Mouse (Mus musculus) forebrain, embryonic 16.5 days (tissue): ENCODE measurements around the gene Cx3cl1. TPM values are rescaled to one million over a fixed set of nuclear protein-coding genes. Genes with fewer than 3 reads are reported as not detected.

Source experiments
- ATAC-seq: fragments of 200-750 bp; cut with Nextera tagmentation; 2 replicates; pipeline ENCODE4 v1.8.0; 2017; ENCODE audit warnings: mild to moderate bottlenecking, moderate library complexity
- H3K27ac ChIP-seq: fragments of 300-500 bp; sonication (generic); 2 replicates; pipeline ENCODE4 v1.5.1; 2014; ENCODE audit warnings: low read length, control low read depth
- H3K27me3 ChIP-seq: fragments of 300-500 bp; sonication (generic); replicated peaks from 2 replicates; pipeline ENCODE4 v1.6.1; 2014; ENCODE audit warnings: low read length; ENCODE audit not compliant: control insufficient read depth, insufficient read depth
- H3K36me3 ChIP-seq: fragments of 300-500 bp; sonication (generic); 2 replicates; pipeline ENCODE4 v1.6.1; 2014; ENCODE audit not compliant: control insufficient read depth, insufficient read depth
- H3K4me1 ChIP-seq: fragments of 300-500 bp; sonication (generic); replicated peaks from 2 replicates; pipeline ENCODE4 v1.6.1; 2014; ENCODE audit warnings: low read length; ENCODE audit not compliant: control insufficient read depth, insufficient read depth
- H3K4me2 ChIP-seq: fragments of 300-500 bp; sonication (generic); 2 replicates; pipeline ENCODE4 v1.6.1; 2014; ENCODE audit warnings: mild to moderate bottlenecking, low read length, control low read depth
- H3K4me3 ChIP-seq: fragments of 300-500 bp; sonication (generic); replicated peaks from 2 replicates; pipeline ENCODE4 v1.5.1; 2014; ENCODE audit warnings: mild to moderate bottlenecking, low read length, control low read depth
- H3K9ac ChIP-seq: fragments of 300-500 bp; sonication (generic); replicated peaks from 2 replicates; pipeline ENCODE4 v1.6.1; 2014; ENCODE audit warnings: low read depth, low read length, control low read depth
- H3K9me3 ChIP-seq: fragments of 300-500 bp; sonication (generic); 2 replicates; pipeline ENCODE4 v1.6.1; 2016; ENCODE audit warnings: low read length; ENCODE audit not compliant: control insufficient read depth
- WGBS: fragments of 180-500 bp; shearing (Covaris S2); extraction: QIAGEN DNeasy Blood & Tissue Kit; methylation state at CpG from one replicate; pipeline ENCODE4 v1.1.7; 2014; 5-methylcytosine and 5-hydroxymethylcytosine counted together
- polyA plus RNA-seq: library from polyadenylated mRNA; unstranded; fragments of >200 nt; fragmentation: Nextera tagmentation; extraction: Ambion mirVana; gene quantifications from 2 replicates; pipeline ENCODE4 v1.2.1, GENCODE M21; 2015

Gene Cx3cl1
- polyA plus RNA-seq, 1 experiment from 2014 or later = 23.8 TPM

- WGBS = 96% methylated on average over 16 of the region's 16 CpGs
- H3K4me2 ChIP-seq = no peak overlapping the region
- H3K4me1 ChIP-seq = no peaks in the 10 kb centered on the region
Measured at GRCm38 (mm10) chr8:94779534-94780294, 7.9 kb downstream of the Cx3cl1 start.

GRCm38 (mm10) chr8:94780491-94781154, 8.8 kb downstream of the Cx3cl1 start:
- Histone ChIP-seq H3K27ac (no peak overlapping the region), H3K9me3 (no peaks in the 10 kb centered on the region), H3K9ac (no peak overlapping the region), H3K4me1 (no peaks in the 10 kb centered on the region), H3K4me2 (no peak overlapping the region), H3K4me3 (no peak overlapping the region), H3K27me3 (no peaks in the 10 kb centered on the region), H3K36me3 (no peaks in the 10 kb centered on the region)
- 79% methylated on average over 21 of the region's 21 CpGs for WGBS
- no peak for ATAC-seq

More at GRCm38 (mm10) chr8:94779534-94780294, 7.9 kb downstream of the Cx3cl1 start:
- no peak for ATAC-seq
- no peaks in the 10 kb centered on the region for H3K9me3 ChIP-seq
- no peak overlapping the region for H3K27ac ChIP-seq
- no peak overlapping the region for H3K9ac ChIP-seq
- no peaks in the 10 kb centered on the region for H3K36me3 ChIP-seq
- no peak overlapping the region for H3K4me3 ChIP-seq
- H3K27me3 ChIP-seq = no peaks in the 10 kb centered on the region

- H3K27me3 ChIP-seq = no peaks in the 10 kb centered on the region
Measured at GRCm38 (mm10) chr8:94781155-94781837, 9.5 kb downstream of the Cx3cl1 start.

GRCm38 (mm10) chr8:94781838-94782235, 10.0 kb downstream of the Cx3cl1 start:
- Histone ChIP-seq H3K4me1 (no peaks in the 10 kb centered on the region), H3K4me3 (no peak overlapping the region), H3K27ac (no peak overlapping the region), H3K36me3 (no peaks in the 10 kb centered on the region), H3K27me3 (no peaks in the 10 kb centered on the region), H3K9me3 (no peaks in the 10 kb centered on the region), H3K4me2 (no peak overlapping the region), H3K9ac (no peak overlapping the region)
- no peak for ATAC-seq
- WGBS = 9% methylated on average over 10 of the region's 11 CpGs

More at GRCm38 (mm10) chr8:94781155-94781837, 9.5 kb downstream of the Cx3cl1 start:
- ATAC-seq = no peak
- no peak overlapping the region for H3K27ac ChIP-seq
- H3K9ac ChIP-seq = no peak overlapping the region
- no peak overlapping the region for H3K4me2 ChIP-seq
- no peaks in the 10 kb centered on the region for H3K4me1 ChIP-seq
- H3K36me3 ChIP-seq = no peaks in the 10 kb centered on the region
- H3K4me3 ChIP-seq = no peak overlapping the region
- WGBS = 52% methylated on average over 7 of the region's 7 CpGs
- H3K9me3 ChIP-seq = no peaks in the 10 kb centered on the region

- no peak overlapping the region for H3K4me3 ChIP-seq
- 78% methylated on average over 4 of the region's 4 CpGs for WGBS
- H3K4me1 ChIP-seq = no peaks in the 10 kb centered on the region
- H3K4me2 ChIP-seq = no peak overlapping the region
- H3K36me3 ChIP-seq = no peaks in the 10 kb centered on the region
- ATAC-seq = no peak
- H3K9me3 ChIP-seq = no peaks in the 10 kb centered on the region
- H3K27me3 ChIP-seq = no peaks in the 10 kb centered on the region
- H3K9ac ChIP-seq = no peak overlapping the region
- H3K27ac ChIP-seq = no peak overlapping the region
Measured at GRCm38 (mm10) chr8:94783890-94784289, 12.1 kb downstream of the Cx3cl1 start.

- Histone ChIP-seq H3K27me3 (no peaks in the 10 kb centered on the region), H3K9me3 (no peaks in the 10 kb centered on the region), H3K4me3 (no peak overlapping the region), H3K36me3 (no peaks in the 10 kb centered on the region), H3K9ac (no peak overlapping the region), H3K4me1 (no peaks in the 10 kb centered on the region), H3K27ac (no peak overlapping the region), H3K4me2 (no peak overlapping the region)
- no peak for ATAC-seq
- WGBS = 67% methylated on average over 12 of the region's 12 CpGs
Measured at GRCm38 (mm10) chr8:94785247-94785985, 13.6 kb downstream of the Cx3cl1 start.

- Histone ChIP-seq H3K9me3 (no peaks in the 10 kb centered on the region), H3K4me3 (no peak overlapping the region), H3K4me2 (no peak overlapping the region), H3K36me3 (no peaks in the 10 kb centered on the region), H3K9ac (no peak overlapping the region), H3K4me1 (no peaks in the 10 kb centered on the region), H3K27ac (no peak overlapping the region), H3K27me3 (no peaks in the 10 kb centered on the region)
- ATAC-seq = no peak
- WGBS = 74% methylated on average over 6 of the region's 6 CpGs
Measured at GRCm38 (mm10) chr8:94785995-94786595, 14.3 kb downstream of the Cx3cl1 start.

- H3K36me3 ChIP-seq = no peaks in the 10 kb centered on the region
- H3K4me3 ChIP-seq = no peak overlapping the region
- ATAC-seq = no peak
- H3K9ac ChIP-seq = no peak overlapping the region
- no peaks in the 10 kb centered on the region for H3K9me3 ChIP-seq
- H3K27ac ChIP-seq = no peak overlapping the region
- H3K4me2 ChIP-seq = no peak overlapping the region
- H3K4me1 ChIP-seq = no peaks in the 10 kb centered on the region
- WGBS = 73% methylated on average over 15 of the region's 15 CpGs
- H3K27me3 ChIP-seq = no peaks in the 10 kb centered on the region
Measured at GRCm38 (mm10) chr8:94787524-94788501, 16.0 kb downstream of the Cx3cl1 start.
